Mouse (Mus musculus): Measurements from ENCODE around the gene Fam129a. TPM values are rescaled to one million over a fixed set of nuclear protein-coding genes. Genes with fewer than 3 reads are reported as not detected.
A peak's percentile ranks its signal among the peaks of the same experiment; 100 is the strongest.
"Not testable (repeated sequence)": the region's sequence is repeated elsewhere in the genome, so short reads cannot be mapped to it uniquely, and the experiment has no call there.

The Fam129a gene
- polyA plus RNA-seq, 1 experiment = 19.8 TPM

GRCm38 (mm10) chr1:151682896-151683295 is 111.9 kb downstream of the Fam129a start:
- H3K4me3 ChIP-seq (ENCODE audit: insufficient read depth, low read depth, low read length) = no peak overlapping the region
- peaks cover 26% of the 10 kb centered on the region for H3K4me1 ChIP-seq (ENCODE audit: control insufficient read depth, insufficient read depth, insufficient read length, low read length)
- no peak overlapping the region for H3K27ac ChIP-seq (replicated peaks; ENCODE audit: low read depth, low read length)

- Histone ChIP-seq H3K27ac (replicated peaks; ENCODE audit: low read depth, low read length) (peak overlapping the region; percentile 75), H3K4me3 (ENCODE audit: insufficient read depth, low read depth, low read length) (no peak overlapping the region), H3K4me1 (ENCODE audit: control insufficient read depth, insufficient read depth, insufficient read length, low read length) (peaks cover 32% of the 10 kb centered on the region)
Observed at GRCm38 (mm10) chr1:151684451-151684892, 113.5 kb downstream of the Fam129a start.

GRCm38 (mm10) chr1:151684978-151685377 is 114.0 kb downstream of the Fam129a start:
- H3K27ac ChIP-seq (replicated peaks; ENCODE audit: low read depth, low read length) = peak overlapping the region; percentile 75
- H3K4me3 ChIP-seq (ENCODE audit: insufficient read depth, low read depth, low read length) = no peak overlapping the region
- peaks cover 32% of the 10 kb centered on the region for H3K4me1 ChIP-seq (ENCODE audit: control insufficient read depth, insufficient read depth, insufficient read length, low read length)

GRCm38 (mm10) chr1:151685666-151686309 is 114.8 kb downstream of the Fam129a start:
- Histone ChIP-seq H3K4me1 (ENCODE audit: control insufficient read depth, insufficient read depth, insufficient read length, low read length) (peaks cover 28% of the 10 kb centered on the region), H3K4me3 (ENCODE audit: insufficient read depth, low read depth, low read length) (no peak overlapping the region), H3K27ac (replicated peaks; ENCODE audit: low read depth, low read length) (peak overlapping the region; percentile 60)

GRCm38 (mm10) chr1:151686696-151687095 is 115.7 kb downstream of the Fam129a start:
- H3K27ac ChIP-seq (replicated peaks; ENCODE audit: low read depth, low read length) = peak overlapping the region; percentile 83
- H3K4me3 ChIP-seq (ENCODE audit: insufficient read depth, low read depth, low read length) = 0 out of 2 replicates have a peak overlapping the region, but pooled peaks have one; percentile 3

GRCm38 (mm10) chr1:151689032-151689431 is 118.0 kb downstream of the Fam129a start:
- peaks cover 29% of the 10 kb centered on the region for H3K4me1 ChIP-seq (ENCODE audit: control insufficient read depth, insufficient read depth, insufficient read length, low read length)
- no peak overlapping the region for H3K4me3 ChIP-seq (ENCODE audit: insufficient read depth, low read depth, low read length)
- no peak overlapping the region for H3K27ac ChIP-seq (replicated peaks; ENCODE audit: low read depth, low read length)

More at GRCm38 (mm10) chr1:151686696-151687095, 115.7 kb downstream of the Fam129a start:
- H3K4me1 ChIP-seq (ENCODE audit: control insufficient read depth, insufficient read depth, insufficient read length, low read length) = peaks cover 28% of the 10 kb centered on the region

- Histone ChIP-seq H3K4me1 (ENCODE audit: control insufficient read depth, insufficient read depth, insufficient read length, low read length) (peaks cover 26% of the 10 kb centered on the region), H3K27ac (replicated peaks; ENCODE audit: low read depth, low read length) (no peak overlapping the region), H3K4me3 (ENCODE audit: insufficient read depth, low read depth, low read length) (no peak overlapping the region)
Observed at GRCm38 (mm10) chr1:151689561-151689960, 118.6 kb downstream of the Fam129a start.

- Histone ChIP-seq H3K4me3 (ENCODE audit: insufficient read depth, low read depth, low read length) (no peak overlapping the region), H3K4me1 (ENCODE audit: control insufficient read depth, insufficient read depth, insufficient read length, low read length) (peaks cover 21% of the 10 kb centered on the region), H3K27ac (replicated peaks; ENCODE audit: low read depth, low read length) (no peak overlapping the region)
Observed at GRCm38 (mm10) chr1:151690061-151690460, 119.1 kb downstream of the Fam129a start.

GRCm38 (mm10) chr1:151690583-151691193 is 119.7 kb downstream of the Fam129a start:
- Histone ChIP-seq H3K27ac (replicated peaks; ENCODE audit: low read depth, low read length) (no peak overlapping the region), H3K4me1 (ENCODE audit: control insufficient read depth, insufficient read depth, insufficient read length, low read length) (peaks cover 19% of the 10 kb centered on the region), H3K4me3 (ENCODE audit: insufficient read depth, low read depth, low read length) (no peak overlapping the region)

- peak overlapping the region; percentile 63; the same call in 1 of the 2 replicates for H3K27ac ChIP-seq (replicated peaks; ENCODE audit: low read depth, low read length)
- H3K4me3 ChIP-seq (ENCODE audit: insufficient read depth, low read depth, low read length) = not testable (repeated sequence)
Observed at GRCm38 (mm10) chr1:151692867-151693266, 121.9 kb downstream of the Fam129a start.

GRCm38 (mm10) chr1:151696751-151697150 is 125.8 kb downstream of the Fam129a start:
- Histone ChIP-seq H3K27ac (replicated peaks; ENCODE audit: low read depth, low read length) (no peak overlapping the region), H3K4me1 (ENCODE audit: control insufficient read depth, insufficient read depth, insufficient read length, low read length) (peaks cover 7% of the 10 kb centered on the region; the same call in 1 of the 2 replicates), H3K4me3 (ENCODE audit: insufficient read depth, low read depth, low read length) (no peak overlapping the region)

More at GRCm38 (mm10) chr1:151692867-151693266, 121.9 kb downstream of the Fam129a start:
- not testable (repeated sequence) for H3K4me1 ChIP-seq (ENCODE audit: control insufficient read depth, insufficient read depth, insufficient read length, low read length)

- Histone ChIP-seq H3K4me1 (ENCODE audit: control insufficient read depth, insufficient read depth, insufficient read length, low read length) (peaks cover 7% of the 10 kb centered on the region; the same call in 1 of the 2 replicates), H3K4me3 (ENCODE audit: insufficient read depth, low read depth, low read length) (no peak overlapping the region), H3K27ac (replicated peaks; ENCODE audit: low read depth, low read length) (no peak overlapping the region)
Observed at GRCm38 (mm10) chr1:151697901-151698641, 127.1 kb downstream of the Fam129a start.

- no peak overlapping the region for H3K4me3 ChIP-seq (ENCODE audit: insufficient read depth, low read depth, low read length)
- no peak overlapping the region for H3K27ac ChIP-seq (replicated peaks; ENCODE audit: low read depth, low read length)
- peaks cover 6% of the 10 kb centered on the region; the same call in 1 of the 2 replicates for H3K4me1 ChIP-seq (ENCODE audit: control insufficient read depth, insufficient read depth, insufficient read length, low read length)
Observed at GRCm38 (mm10) chr1:151699363-151699762, 128.4 kb downstream of the Fam129a start.

- Histone ChIP-seq H3K4me1 (ENCODE audit: control insufficient read depth, insufficient read depth, insufficient read length, low read length) (peaks cover 6% of the 10 kb centered on the region; the same call in 1 of the 2 replicates), H3K27ac (replicated peaks; ENCODE audit: low read depth, low read length) (no peak overlapping the region), H3K4me3 (ENCODE audit: insufficient read depth, low read depth, low read length) (no peak overlapping the region)
Observed at GRCm38 (mm10) chr1:151702816-151703215, 131.8 kb downstream of the Fam129a start.

- Histone ChIP-seq H3K4me1 (ENCODE audit: control insufficient read depth, insufficient read depth, insufficient read length, low read length) (0 out of 2 replicates have a peak, but pooled peaks cover 4% of the 10 kb centered on the region), H3K27ac (replicated peaks; ENCODE audit: low read depth, low read length) (no peak overlapping the region), H3K4me3 (ENCODE audit: insufficient read depth, low read depth, low read length) (no peak overlapping the region)
Observed at GRCm38 (mm10) chr1:151705723-151706396, 134.9 kb downstream of the Fam129a start.

Data from brown adipose tissue, adult 24 weeks (tissue).